ENCODE assay signal across 13 mouse cellular contexts in the genomic region with DNA sequence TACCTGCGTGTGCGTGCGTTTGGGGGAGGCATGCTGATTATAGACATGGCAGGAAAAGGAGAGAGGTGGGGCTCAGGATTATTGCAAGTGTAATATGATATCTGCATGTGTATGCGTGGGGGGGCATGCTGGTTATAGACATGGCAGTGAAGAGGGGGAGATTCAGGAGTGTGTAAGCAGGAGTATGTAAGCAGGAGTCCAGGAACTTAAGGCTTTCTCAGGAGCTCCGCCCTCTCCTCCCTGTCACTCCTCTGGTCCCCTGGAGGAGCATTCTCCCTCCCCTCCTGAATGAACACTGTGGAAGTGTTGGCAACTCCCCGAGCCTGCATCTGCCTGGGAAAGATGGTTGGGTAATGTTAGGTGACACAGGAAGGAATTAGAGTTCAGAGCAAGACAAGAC. TPM values are rescaled to one million over a fixed set of nuclear protein-coding genes. Genes with fewer than 3 reads are reported as not detected.
A peak's percentile ranks its signal among the peaks of the same experiment; 100 is the strongest.
DNase-seq lines count a peak whose midpoint lies in the region; ATAC-seq lines count a peak whose summit lies in the region.
"Had no signal": no experiment of that assay in that cellular context is flagged by ENCODE, and none has a peak within 500 bp of the region (broad histone marks: within the 10 kb centered on the region; RNA-seq: fewer than 3 reads in every experiment).

No protein-coding gene starts in this region.

- WGBS in intestine, embryonic 14.5 days = 37% methylated on average over 6 of the region's 6 CpGs
- 35% methylated on average over 6 of the region's 6 CpGs for WGBS in intestine, embryonic 16.5 days
- WGBS in neural tube, embryonic 13.5 days = 62% methylated on average over 6 of the region's 6 CpGs
- 47% methylated on average over 6 of the region's 6 CpGs for WGBS in hindbrain, embryonic 16.5 days

- no peak overlapping the region for H3K9ac ChIP-seq in intestine, embryonic 14.5 days (ENCODE audit: low read length)
- H3K9ac ChIP-seq in intestine, embryonic 16.5 days (ENCODE audit: low read depth, low read length) = no peak overlapping the region
- peak overlapping the region; percentile 18; the same call in 1 of the 2 replicates for H3K9ac ChIP-seq in neural tube, embryonic 13.5 days
- H3K9ac ChIP-seq in hindbrain, embryonic 16.5 days (ENCODE audit: low read depth, low read length) = no peak overlapping the region
- H3K9ac ChIP-seq: liver, embryonic 12.5 days had no signal

- no peak overlapping the region for H3K4me3 ChIP-seq in intestine, embryonic 14.5 days (ENCODE audit: low read depth, low read length)
- no peak overlapping the region for H3K4me3 ChIP-seq in intestine, embryonic 16.5 days (ENCODE audit: low read length)
- no peak overlapping the region for H3K4me3 ChIP-seq in neural tube, embryonic 13.5 days
- H3K4me3 ChIP-seq in hindbrain, embryonic 16.5 days (ENCODE audit: low read length) = no peak overlapping the region
- H3K4me3 ChIP-seq: liver, embryonic 12.5 days had no signal

- no peak for DNase-seq in intestine, embryonic 14.5 days (ENCODE audit: low spot score)
- no peak for DNase-seq in neural tube, embryonic 10.5 days (ENCODE audit: extremely low spot score, low spot score)
- no peak for DNase-seq in adrenal gland, adult (ENCODE audit: inconsistent age in 2 of 2, low spot score in 1 of 2)
- DNase-seq in left cerebral cortex, adult 18-20 months (ENCODE audit: low spot score in 2 of 2) = no peak
- DNase-seq: adrenal gland, postnatal 36 days; heart, adult 18-20 months; kidney, postnatal 14 days; right cerebral cortex, postnatal 25 days had no signal

- H3K36me3 ChIP-seq in intestine, embryonic 14.5 days (ENCODE audit: control insufficient read depth, insufficient read depth, low read length) = peaks cover 10% of the 10 kb centered on the region; the same call in 1 of the 2 replicates
- H3K36me3 ChIP-seq in intestine, embryonic 16.5 days (ENCODE audit: control insufficient read depth, insufficient read depth, low read length) = no peaks in the 10 kb centered on the region
- H3K36me3 ChIP-seq in neural tube, embryonic 13.5 days = 0 out of 2 replicates have a peak, but pooled peaks cover 4% of the 10 kb centered on the region
- H3K36me3 ChIP-seq in hindbrain, embryonic 16.5 days (ENCODE audit: control insufficient read depth, insufficient read depth, low read length) = no peaks in the 10 kb centered on the region

- peak overlapping the region; percentile 44; the same call in 1 of the 2 replicates for H3K27ac ChIP-seq in intestine, embryonic 14.5 days (ENCODE audit: low read depth)
- no peak overlapping the region for H3K27ac ChIP-seq in intestine, embryonic 16.5 days (ENCODE audit: low read length)
- peak overlapping the region; percentile 78 for H3K27ac ChIP-seq in neural tube, embryonic 13.5 days (replicated peaks)
- peak overlapping the region; percentile 1 for H3K27ac ChIP-seq in hindbrain, embryonic 16.5 days (ENCODE audit: low read depth, low read length)
- H3K27ac ChIP-seq: liver, embryonic 12.5 days had no signal

- no peak overlapping the region for H3K4me2 ChIP-seq in intestine, embryonic 14.5 days (ENCODE audit: low read length)
- no peak overlapping the region for H3K4me2 ChIP-seq in intestine, embryonic 16.5 days (ENCODE audit: low read depth, low read length)
- H3K4me2 ChIP-seq in neural tube, embryonic 13.5 days = no peak overlapping the region
- no peak overlapping the region for H3K4me2 ChIP-seq in hindbrain, embryonic 16.5 days (ENCODE audit: low read length)
- H3K4me2 ChIP-seq: liver, embryonic 12.5 days had no signal

- peaks cover 13% of the 10 kb centered on the region for H3K4me1 ChIP-seq in intestine, embryonic 14.5 days (replicated peaks; ENCODE audit: control insufficient read depth, insufficient read depth, low read length)
- H3K4me1 ChIP-seq in intestine, embryonic 16.5 days (ENCODE audit: control insufficient read depth, insufficient read depth, low read length) = peaks cover 12% of the 10 kb centered on the region
- peaks cover 78% of the 10 kb centered on the region for H3K4me1 ChIP-seq in neural tube, embryonic 13.5 days (replicated peaks)
- peaks cover 23% of the 10 kb centered on the region for H3K4me1 ChIP-seq in hindbrain, embryonic 16.5 days (ENCODE audit: control insufficient read depth, insufficient read depth, low read depth, low read length)

- ATAC-seq in intestine, embryonic 14.5 days (replicated peaks; ENCODE audit: low FRiP score, low TSS enrichment, low read depth) = no peak
- ATAC-seq in intestine, embryonic 16.5 days = no peak
- no peak for ATAC-seq in neural tube, embryonic 13.5 days (ENCODE audit: low read depth)
- no peak for ATAC-seq in hindbrain, embryonic 16.5 days
- ATAC-seq: liver, embryonic 12.5 days had no signal

- no peaks in the 10 kb centered on the region for H3K27me3 ChIP-seq in intestine, embryonic 14.5 days (replicated peaks; ENCODE audit: control insufficient read depth, insufficient read depth, low read length)
- no peaks in the 10 kb centered on the region for H3K27me3 ChIP-seq in intestine, embryonic 16.5 days (replicated peaks; ENCODE audit: control insufficient read depth, insufficient read depth, low read length)
- H3K27me3 ChIP-seq in neural tube, embryonic 13.5 days = no peaks in the 10 kb centered on the region
- no peaks in the 10 kb centered on the region for H3K27me3 ChIP-seq in hindbrain, embryonic 16.5 days (replicated peaks; ENCODE audit: control insufficient read depth, insufficient read depth, low read length)
- H3K27me3 ChIP-seq: liver, embryonic 12.5 days had no signal

- no peaks in the 10 kb centered on the region for H3K9me3 ChIP-seq in intestine, embryonic 14.5 days (ENCODE audit: control insufficient read depth, low read length)
- H3K9me3 ChIP-seq in intestine, embryonic 16.5 days (ENCODE audit: control insufficient read depth, low read length) = no peaks in the 10 kb centered on the region
- H3K9me3 ChIP-seq in neural tube, embryonic 13.5 days = no peaks in the 10 kb centered on the region
- no peaks in the 10 kb centered on the region for H3K9me3 ChIP-seq in hindbrain, embryonic 16.5 days (ENCODE audit: control insufficient read depth, low read length)
- H3K9me3 ChIP-seq: G1E; liver, embryonic 12.5 days had no signal

RNA-seq across cellular contexts. Expression of a gene that starts 51.2 kb away (rescaled TPM):
- 30.3 and 32.3 TPM in 2 replicates for polyA plus RNA-seq in intestine, embryonic 14.5 days (2014; fragmentation: Nextera tagmentation; extraction: Ambion mirVana)
- polyA plus RNA-seq in intestine, embryonic 16.5 days (2015; fragmentation: Nextera tagmentation; extraction: Ambion mirVana) = 20.5 and 20.7 TPM in 2 replicates
- polyA plus RNA-seq in neural tube, embryonic 13.5 days (2015; fragmentation: Nextera tagmentation; extraction: Ambion mirVana) = 24.8 and 27.9 TPM in 2 replicates
- 19.8 and 24.2 TPM in 2 replicates for polyA plus RNA-seq in hindbrain, embryonic 16.5 days (2015; fragmentation: Nextera tagmentation; extraction: Ambion mirVana)
- 10 to 100 TPM; 18.4 to 18.6 TPM for total RNA-seq in left cerebral cortex, adult 18-20 months (2021)

RNA-seq across cellular contexts. Expression of a gene that starts 52.4 kb away (rescaled TPM):
- 127 and 142 TPM in 2 replicates for polyA plus RNA-seq in intestine, embryonic 14.5 days (2014; fragmentation: Nextera tagmentation; extraction: Ambion mirVana)
- 116 and 119 TPM in 2 replicates for polyA plus RNA-seq in intestine, embryonic 16.5 days (2015; fragmentation: Nextera tagmentation; extraction: Ambion mirVana)
- 292 and 297 TPM in 2 replicates for polyA plus RNA-seq in neural tube, embryonic 13.5 days (2015; fragmentation: Nextera tagmentation; extraction: Ambion mirVana)
- polyA plus RNA-seq in hindbrain, embryonic 16.5 days (2015; fragmentation: Nextera tagmentation; extraction: Ambion mirVana) = 351 and 369 TPM in 2 replicates
- 100 to 1,000 TPM; 196 to 198 TPM for total RNA-seq in left cerebral cortex, adult 18-20 months (2021)

RNA-seq across cellular contexts. Expression of a gene that starts 53.6 kb away (rescaled TPM):
- 20.1 and 21.1 TPM in 2 replicates for polyA plus RNA-seq in intestine, embryonic 14.5 days (2014; fragmentation: Nextera tagmentation; extraction: Ambion mirVana)
- 10.1 and 13.7 TPM in 2 replicates for polyA plus RNA-seq in intestine, embryonic 16.5 days (2015; fragmentation: Nextera tagmentation; extraction: Ambion mirVana)
- polyA plus RNA-seq in neural tube, embryonic 13.5 days (2015; fragmentation: Nextera tagmentation; extraction: Ambion mirVana) = 26.5 and 30.4 TPM in 2 replicates
- polyA plus RNA-seq in hindbrain, embryonic 16.5 days (2015; fragmentation: Nextera tagmentation; extraction: Ambion mirVana) = 23.4 and 27.6 TPM in 2 replicates
- total RNA-seq in left cerebral cortex, adult 18-20 months (2021) = 100 to 1,000 TPM; 119 to 120 TPM
